Mouse (Mus musculus): ENCODE measurements around the gene Acot7. TPM values are rescaled to one million over a fixed set of nuclear protein-coding genes. Genes with fewer than 3 reads are reported as not detected.

Gene Acot7
- polyA plus RNA-seq, 1 experiment from 2014 or later, result 18.0 TPM

- H3K27ac ChIP-seq, result no peak overlapping the region
- no peak overlapping the region for H3K4me3 ChIP-seq (ENCODE audit: inconsistent target)
- H3K79me2 ChIP-seq (ENCODE audit: inconsistent target), result no peaks in the 10 kb centered on the region
- no peaks in the 10 kb centered on the region; the same call in 1 of the 2 replicates for H3K36me3 ChIP-seq (ENCODE audit: inconsistent target)
- WGBS (ENCODE audit: missing documents), result 84% methylated on average over 6 of the region's 6 CpGs
Observed at GRCm38 (mm10) chr4:152250615-152251014, 72.7 kb downstream of the Acot7 start.

GRCm38 (mm10) chr4:152253183-152253759 lies 75.3 kb downstream of the Acot7 start:
- Histone ChIP-seq H3K4me3 (ENCODE audit: inconsistent target) (no peak overlapping the region), H3K27ac (no peak overlapping the region), H3K36me3 (ENCODE audit: inconsistent target) (no peaks in the 10 kb centered on the region; the same call in 1 of the 2 replicates), H3K79me2 (ENCODE audit: inconsistent target) (no peaks in the 10 kb centered on the region)
- 92% methylated on average over 9 of the region's 9 CpGs for WGBS (ENCODE audit: missing documents)

- Histone ChIP-seq H3K36me3 (ENCODE audit: inconsistent target) (no peaks in the 10 kb centered on the region; the same call in 1 of the 2 replicates), H3K79me2 (ENCODE audit: inconsistent target) (no peaks in the 10 kb centered on the region), H3K4me3 (ENCODE audit: inconsistent target) (no peak overlapping the region), H3K27ac (no peak overlapping the region)
- WGBS (ENCODE audit: missing documents), result 94% methylated on average over 6 of the region's 6 CpGs
Observed at GRCm38 (mm10) chr4:152257070-152257469, 79.1 kb downstream of the Acot7 start.

DNA sequence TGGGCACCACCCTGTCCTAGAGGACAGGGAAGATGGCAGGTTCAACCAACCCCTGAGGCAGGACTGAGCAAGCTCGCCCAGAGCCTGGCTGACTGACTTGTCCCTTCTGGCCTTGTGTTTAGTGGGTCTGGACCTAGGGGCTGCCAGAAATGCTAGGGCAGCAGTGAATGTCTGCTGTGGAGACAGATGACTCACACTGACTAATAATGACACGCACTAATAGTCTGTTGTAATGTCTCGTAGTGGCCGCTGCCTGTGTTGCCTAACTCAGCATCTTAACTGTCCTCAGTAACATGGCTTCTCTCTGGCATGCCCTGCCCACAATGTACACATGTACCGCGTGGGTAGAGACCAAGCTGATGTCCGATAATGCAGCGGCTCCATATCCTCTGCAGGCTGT lies 82.5 kb downstream of the Acot7 start:
- no peaks in the 10 kb centered on the region for H3K79me2 ChIP-seq (ENCODE audit: inconsistent target)
- 76% methylated on average over 8 of the region's 8 CpGs for WGBS (ENCODE audit: missing documents)
- no peaks in the 10 kb centered on the region for H3K36me3 ChIP-seq (ENCODE audit: inconsistent target)
- no peak overlapping the region for H3K4me3 ChIP-seq (ENCODE audit: inconsistent target)
- H3K27ac ChIP-seq, result no peak overlapping the region

DNA sequence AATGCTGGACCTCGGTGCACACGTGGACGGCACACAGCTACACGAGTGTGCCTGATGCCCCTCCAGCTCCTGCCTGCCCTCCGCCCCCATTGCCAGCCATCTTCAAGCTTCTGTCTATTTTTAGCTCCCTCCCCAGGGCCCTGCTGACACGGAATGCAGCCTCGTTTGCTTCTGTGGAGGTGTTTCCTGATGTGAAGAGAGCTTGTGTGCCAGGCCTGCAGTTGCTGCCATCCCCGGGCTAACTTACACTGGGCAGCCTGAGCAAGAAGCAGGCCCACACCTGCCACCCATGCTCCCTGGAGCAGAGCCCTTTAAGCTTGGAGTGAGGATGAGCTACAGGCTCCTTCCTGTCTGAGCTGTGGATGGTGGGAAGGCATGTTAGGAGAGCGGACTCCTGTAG lies 84.3 kb downstream of the Acot7 start:
- Histone ChIP-seq H3K36me3 (ENCODE audit: inconsistent target) (no peaks in the 10 kb centered on the region), H3K79me2 (ENCODE audit: inconsistent target) (no peaks in the 10 kb centered on the region), H3K4me3 (ENCODE audit: inconsistent target) (no peak overlapping the region), H3K27ac (no peak overlapping the region)
- 83% methylated on average over 9 of the region's 9 CpGs for WGBS (ENCODE audit: missing documents)

DNA sequence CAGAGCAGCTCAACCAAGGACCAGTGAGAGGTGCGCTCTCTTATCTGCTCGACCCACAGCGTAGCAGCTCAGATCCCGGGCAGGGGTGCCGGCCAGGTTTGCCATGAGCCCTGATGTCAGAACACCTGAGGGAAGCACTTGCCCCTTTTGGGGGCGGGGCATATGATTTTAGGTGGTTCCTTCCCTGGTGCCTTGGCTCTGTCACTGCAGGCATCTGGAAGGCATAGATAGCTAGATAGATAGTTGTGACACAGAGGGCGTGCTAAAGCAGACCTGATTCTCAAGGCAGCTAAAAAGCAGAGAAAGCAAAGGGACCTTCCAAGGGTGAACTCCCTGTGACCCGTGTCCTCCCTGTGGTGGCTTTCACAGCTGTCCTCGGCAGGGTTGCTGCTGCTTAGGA lies 85.2 kb downstream of the Acot7 start:
- Histone ChIP-seq H3K27ac (no peak overlapping the region), H3K79me2 (ENCODE audit: inconsistent target) (no peaks in the 10 kb centered on the region), H3K36me3 (ENCODE audit: inconsistent target) (no peaks in the 10 kb centered on the region), H3K4me3 (ENCODE audit: inconsistent target) (no peak overlapping the region)
- 98% methylated on average over 9 of the region's 9 CpGs for WGBS (ENCODE audit: missing documents)

- WGBS (ENCODE audit: missing documents), result 90% methylated on average over 10 of the region's 10 CpGs
- Histone ChIP-seq H3K4me3 (ENCODE audit: inconsistent target) (no peak overlapping the region), H3K27ac (no peak overlapping the region), H3K36me3 (ENCODE audit: inconsistent target) (no peaks in the 10 kb centered on the region), H3K79me2 (ENCODE audit: inconsistent target) (no peaks in the 10 kb centered on the region)
Observed at GRCm38 (mm10) chr4:152263512-152264176, 85.7 kb downstream of the Acot7 start.

- Histone ChIP-seq H3K4me3 (ENCODE audit: inconsistent target) (no peak overlapping the region), H3K27ac (no peak overlapping the region), H3K36me3 (ENCODE audit: inconsistent target) (no peaks in the 10 kb centered on the region), H3K79me2 (ENCODE audit: inconsistent target) (no peaks in the 10 kb centered on the region)
- 88% methylated on average over 4 of the region's 4 CpGs for WGBS (ENCODE audit: missing documents)
Observed at GRCm38 (mm10) chr4:152264177-152264530, 86.2 kb downstream of the Acot7 start.

DNA sequence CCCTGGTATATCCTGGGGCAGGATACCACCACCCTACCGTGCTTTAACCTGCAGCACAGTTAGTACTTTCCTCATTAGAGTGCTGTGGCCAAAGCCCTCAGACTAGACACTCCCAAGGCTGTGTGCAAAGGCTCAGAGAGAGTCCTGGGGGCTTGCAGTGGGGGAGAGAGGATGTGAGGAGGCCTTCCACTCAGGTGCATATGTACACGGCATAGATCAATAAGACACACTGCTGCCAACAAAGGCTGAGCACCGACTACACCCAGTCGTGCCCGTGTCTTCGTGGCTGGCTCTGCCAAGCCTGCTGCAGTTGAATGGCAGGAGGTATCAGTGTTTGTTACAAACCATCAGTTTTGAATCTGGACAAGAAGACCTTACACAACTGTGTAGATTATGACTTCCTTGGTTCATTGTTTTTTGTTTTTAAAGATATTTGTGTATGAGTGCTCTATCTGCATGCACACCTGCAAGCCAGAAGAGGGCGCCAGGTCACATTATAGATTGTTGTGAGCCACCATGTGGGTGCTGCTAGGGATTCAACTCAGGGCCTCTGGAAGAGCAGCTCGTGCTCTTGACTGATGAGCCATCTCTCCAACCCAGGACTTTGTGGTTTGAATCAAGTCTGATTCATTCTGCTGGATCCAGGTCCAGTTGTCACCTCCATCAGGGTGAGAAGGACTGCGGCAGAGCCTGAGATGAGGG lies 87.1 kb downstream of the Acot7 start:
- 93% methylated on average over 9 of the region's 9 CpGs for WGBS (ENCODE audit: missing documents)
- Histone ChIP-seq H3K36me3 (ENCODE audit: inconsistent target) (no peaks in the 10 kb centered on the region), H3K79me2 (ENCODE audit: inconsistent target) (no peaks in the 10 kb centered on the region), H3K27ac (no peak overlapping the region), H3K4me3 (ENCODE audit: inconsistent target) (no peak overlapping the region)

GRCm38 (mm10) chr4:152265791-152266190 lies 87.9 kb downstream of the Acot7 start:
- no peak overlapping the region for H3K4me3 ChIP-seq (ENCODE audit: inconsistent target)
- H3K36me3 ChIP-seq (ENCODE audit: inconsistent target), result no peaks in the 10 kb centered on the region
- 93% methylated on average over 5 of the region's 5 CpGs for WGBS (ENCODE audit: missing documents)
- H3K79me2 ChIP-seq (ENCODE audit: inconsistent target), result no peaks in the 10 kb centered on the region
- H3K27ac ChIP-seq, result no peak overlapping the region

- Histone ChIP-seq H3K4me3 (ENCODE audit: inconsistent target) (no peak overlapping the region), H3K27ac (no peak overlapping the region), H3K79me2 (ENCODE audit: inconsistent target) (no peaks in the 10 kb centered on the region), H3K36me3 (ENCODE audit: inconsistent target) (no peaks in the 10 kb centered on the region)
- WGBS (ENCODE audit: missing documents), result 92% methylated on average over 10 of the region's 10 CpGs
Observed at GRCm38 (mm10) chr4:152266236-152266895, 88.4 kb downstream of the Acot7 start.

DNA sequence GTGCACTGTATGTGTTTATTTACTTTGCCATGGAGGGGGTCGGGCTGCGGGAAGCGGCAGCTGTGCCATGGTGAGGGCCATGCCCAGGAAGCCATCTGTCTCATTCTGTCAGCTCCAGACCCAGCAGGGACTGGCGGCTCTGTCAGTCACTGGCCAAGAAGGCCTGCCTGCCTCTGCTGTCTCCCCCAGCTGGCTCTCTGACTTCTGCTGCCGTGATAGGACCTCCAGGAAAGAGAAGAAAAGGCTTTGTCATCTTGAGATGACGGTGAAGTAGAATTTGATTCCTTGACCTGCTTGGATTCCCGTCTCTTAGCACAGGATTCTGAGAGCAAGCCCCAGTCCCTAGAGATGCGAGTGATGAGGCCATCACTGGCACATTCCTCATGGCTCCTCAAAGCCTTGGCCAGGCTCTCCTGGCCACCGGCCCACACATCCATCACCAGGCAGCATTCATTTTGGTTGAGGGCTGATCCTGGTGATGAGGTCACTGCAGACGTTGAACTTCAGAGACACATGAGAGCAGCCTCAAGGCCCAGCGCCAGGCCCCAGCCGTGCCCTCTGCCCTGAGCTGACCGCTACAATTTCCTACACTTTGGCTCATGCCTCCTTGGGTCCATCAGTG lies 89.9 kb downstream of the Acot7 start:
- 91% methylated on average over 13 of the region's 13 CpGs for WGBS (ENCODE audit: missing documents)
- no peaks in the 10 kb centered on the region for H3K36me3 ChIP-seq (ENCODE audit: inconsistent target)

DNA sequence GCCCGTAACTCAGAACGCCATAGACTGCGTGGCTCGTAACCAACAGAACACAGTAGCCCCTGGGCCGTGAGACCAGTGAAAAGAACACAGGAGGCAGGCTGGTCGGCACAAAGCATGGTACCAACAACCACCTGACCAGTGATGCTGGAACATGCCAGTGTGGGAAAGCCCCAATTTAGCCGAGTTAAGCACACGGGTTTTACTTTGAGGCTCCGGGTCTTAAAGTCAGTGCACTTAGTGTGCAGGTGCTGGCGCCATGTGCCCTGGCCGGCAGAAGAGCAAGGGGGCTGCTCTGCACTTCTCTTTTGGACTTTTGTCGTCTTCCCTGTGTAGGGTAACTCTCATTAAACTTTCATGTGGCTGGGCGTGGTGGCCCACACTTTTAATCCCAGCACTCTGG lies 92.0 kb downstream of the Acot7 start:
- no peak overlapping the region for H3K27ac ChIP-seq
- no peaks in the 10 kb centered on the region for H3K36me3 ChIP-seq (ENCODE audit: inconsistent target)
- no peak overlapping the region for H3K4me3 ChIP-seq (ENCODE audit: inconsistent target)
- 94% methylated on average over 13 of the region's 13 CpGs for WGBS (ENCODE audit: missing documents)
- H3K79me2 ChIP-seq (ENCODE audit: inconsistent target), result no peaks in the 10 kb centered on the region

More for the DNA sequence above, 89.9 kb downstream of the Acot7 start:
- Histone ChIP-seq H3K4me3 (ENCODE audit: inconsistent target) (no peak overlapping the region), H3K27ac (no peak overlapping the region), H3K79me2 (ENCODE audit: inconsistent target) (no peaks in the 10 kb centered on the region)

GRCm38 (mm10) chr4:152270599-152270998 lies 92.7 kb downstream of the Acot7 start:
- no peak overlapping the region for H3K27ac ChIP-seq
- 97% methylated on average over 9 of the region's 9 CpGs for WGBS (ENCODE audit: missing documents)

More at GRCm38 (mm10) chr4:152270599-152270998, 92.7 kb downstream of the Acot7 start:
- Histone ChIP-seq H3K79me2 (ENCODE audit: inconsistent target) (no peaks in the 10 kb centered on the region), H3K36me3 (ENCODE audit: inconsistent target) (no peaks in the 10 kb centered on the region), H3K4me3 (ENCODE audit: inconsistent target) (no peak overlapping the region)
